8 mouse cellular contexts compared by ENCODE assay signal in genomic region chr17:7868631-7869030, GRCm38 (mm10). TPM values are rescaled to one million over a fixed set of nuclear protein-coding genes. Genes with fewer than 3 reads are reported as not detected.
DNase-seq lines count a peak whose midpoint lies in the region; TF ChIP-seq lines count a peak whose summit lies in the region.

No protein-coding gene starts in this region.

- H3K27ac ChIP-seq in cortical plate, adult 2 months (ENCODE audit: insufficient read depth, low read length) = no peak overlapping the region

- peak; percentile 84 to 85 for DNase-seq in B cell, adult 2 months
- peak; percentile 68 for DNase-seq in R1 (ENCODE audit: low read depth, low spot score)
- DNase-seq in heart, adult 9 months (ENCODE audit: low spot score in 2 of 2) = peak; percentile 36 to 58
- DNase-seq in layer of hippocampus, adult 11-12 months (ENCODE audit: low spot score) = peak; percentile 83
- peak; percentile 71 for DNase-seq in lung, adult 18-20 months
- DNase-seq in retina, postnatal 7 days (ENCODE audit: low read depth, low spot score) = peak; percentile 13
- peak; percentile 74 to 79 for DNase-seq in thymus, postnatal 36 days

- TF ChIP-seq POLR2A in cortical plate, adult 2 months (IDR thresholded peaks at IDR 0.05; ENCODE audit: extremely low read depth, insufficient read depth, low read length) = no peak

- H3K4me1 ChIP-seq in cortical plate, adult 2 months (ENCODE audit: control insufficient read depth, insufficient read depth, low read length) = no peaks in the 10 kb centered on the region; the same call in 1 of the 2 replicates

- TF ChIP-seq CTCF in cortical plate, adult 2 months (IDR thresholded peaks at IDR 0.05; ENCODE audit: extremely low read depth, insufficient read depth, low read length) = peak; percentile 85

- H3K4me3 ChIP-seq in cortical plate, adult 2 months (ENCODE audit: insufficient read depth, low read length) = no peak overlapping the region

RNA-seq across cellular contexts. Expression of gene Fndc1, which starts 41.5 kb away (rescaled TPM):
- polyA plus RNA-seq in cortical plate, adult 2 months (2012; rRNA removed) = 1.8 and 3.5 TPM in 2 replicates

RNA-seq across cellular contexts. Expression of gene Tagap, which starts 57.2 kb away (rescaled TPM):
- polyA plus RNA-seq in cortical plate, adult 2 months (2012; rRNA removed) = 0.96 and 1.0 TPM in 2 replicates

Comparison
In these comparisons a context has a peak if more than half of its experiments do, and no peak if none do; other contexts are left out.
1. DNase-seq: peak in every context shown above with its lines; median percentile 84 in B cell, adult 2 months; 83 in layer of hippocampus, adult 11-12 months; 76 in thymus, postnatal 36 days; 71 in lung, adult 18-20 months; 68 in R1; 47 in heart, adult 9 months; 13 in retina, postnatal 7 days.